Mouse (Mus musculus) spleen, adult 2 months (tissue): ENCODE measurements around the gene Creb5.

Experiments used
- CTCF ChIP-seq: fragments of 200-500 bp; IDR thresholded peaks from 2 replicates; pipeline ENCODE4 v1.5.1; 2011; ENCODE audit warnings: mild to moderate bottlenecking, inconsistent platforms; ENCODE audit not compliant: insufficient read depth, insufficient read length, insufficient replicate concordance; ENCODE audit errors: extremely low read depth
- POLR2A ChIP-seq: fragments of 200-500 bp; IDR thresholded peaks from 2 replicates; pipeline ENCODE4 v1.6.1; 2011; ENCODE audit warnings: low read depth, low read length, inconsistent platforms

DNA sequence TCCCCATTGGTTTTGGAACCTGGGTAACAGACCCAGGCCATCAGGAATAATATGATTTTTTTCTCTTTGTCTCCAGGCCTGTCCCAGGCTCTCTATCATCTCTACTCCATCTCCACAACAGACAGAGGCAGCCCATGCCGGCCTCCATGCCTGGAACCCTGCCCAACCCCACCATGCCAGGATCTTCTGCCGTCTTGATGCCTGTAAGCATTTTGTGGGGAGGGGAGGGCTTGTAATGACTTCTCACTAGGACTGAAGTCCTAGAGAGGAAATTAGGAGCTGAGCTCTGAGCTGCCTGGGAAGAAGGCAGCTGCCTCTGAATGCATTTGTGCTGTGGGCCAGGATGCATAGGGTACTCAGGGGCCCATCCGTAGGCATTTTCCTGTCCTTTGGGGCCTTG lies 317.3 kb downstream of the Creb5 start:
- TF ChIP-seq CTCF, result no peak
- no peak for TF ChIP-seq POLR2A
